In genomic region chr5:135024665-135025224, GRCm38 (mm10) we compare ENCODE assay signal across 7 mouse cellular contexts. TPM values are rescaled to one million over a fixed set of nuclear protein-coding genes. Genes with fewer than 3 reads are reported as not detected.
DNase-seq lines count a peak whose midpoint lies in the region; ATAC-seq and TF ChIP-seq lines count a peak whose summit lies in the region.

No protein-coding gene starts in this region.

- no peaks in the 10 kb centered on the region for H3K9me3 ChIP-seq in liver, postnatal 0 days (ENCODE audit: low read length)

- H3K27me3 ChIP-seq in liver, postnatal 0 days (ENCODE audit: insufficient read depth, low read length): peaks cover 12% of the 10 kb centered on the region

- no peak overlapping the region for H3K27ac ChIP-seq in liver, postnatal 0 days (ENCODE audit: low read depth)

- no peaks in the 10 kb centered on the region for H3K36me3 ChIP-seq in liver, postnatal 0 days (replicated peaks; ENCODE audit: insufficient read depth, low read length)

- H3K4me2 ChIP-seq in liver, postnatal 0 days (ENCODE audit: low read depth, low read length): 0 out of 2 replicates have a peak overlapping the region, but pooled peaks have one; percentile 79

- TF ChIP-seq EP300 in liver, postnatal 0 days (IDR thresholded peaks at IDR 0.05; ENCODE audit: low read depth): no peak

- no peak overlapping the region for H3K4me3 ChIP-seq in liver, postnatal 0 days (ENCODE audit: low read depth, low read length)

- intact Hi-C loops in left cerebral cortex, postnatal 25 days (cut with DNase I): loop anchor here (2.0 kb wide), 1 partner anchor 16 kb away; no protein-coding TSS in a partner anchor

- ATAC-seq in liver, postnatal 0 days: no peak

- TF ChIP-seq CTCF in liver, postnatal 0 days (IDR thresholded peaks at IDR 0.05; ENCODE audit: low read depth): no peak

- peaks cover 31% of the 10 kb centered on the region for H3K4me1 ChIP-seq in liver, postnatal 0 days (ENCODE audit: insufficient read depth)

- peak; percentile 45 for DNase-seq in 3T3-L1 (ENCODE audit: low read depth, low spot score)
- DNase-seq in CD4-positive, CD25-positive, alpha-beta regulatory T cell, adult 2 months (ENCODE audit: low read depth, low spot score): peak; percentile 83
- DNase-seq in heart, postnatal 4 days: peak; percentile 48
- no peak for DNase-seq in liver, postnatal 0 days
- no peak for DNase-seq in spleen, adult 18-20 months
- DNase-seq in left cerebral cortex, postnatal 25 days (ENCODE audit: low spot score in 2 of 2): no peak
- no peak for DNase-seq in Muller cell, postnatal 12 days (ENCODE audit: inconsistent ontology term)

- 24% methylated on average over 11 of the region's 11 CpGs for WGBS in liver, postnatal 0 days (ENCODE audit: insufficient replicate concordance)

- H3K9ac ChIP-seq in liver, postnatal 0 days (replicated peaks): no peak overlapping the region

RNA-seq across cellular contexts. Expression of gene Stx1a, which starts 1.5 kb away (rescaled TPM):
- total RNA-seq in heart, postnatal 4 days (2021): 1 to 10 TPM; 5.6 to 6.0 TPM
- 2.3 and 2.5 TPM in 2 replicates for polyA plus RNA-seq in liver, postnatal 0 days (2015; fragmentation: Nextera tagmentation; extraction: Ambion mirVana)
- total RNA-seq in left cerebral cortex, postnatal 25 days (2021): 100 to 1,000 TPM; 388 to 416 TPM

RNA-seq across cellular contexts. Expression of gene Abhd11, which starts 15.8 kb away (rescaled TPM):
- 10 to 100 TPM; 55.0 to 59.6 TPM for total RNA-seq in heart, postnatal 4 days (2021)
- 47.9 and 49.2 TPM in 2 replicates for polyA plus RNA-seq in liver, postnatal 0 days (2015; fragmentation: Nextera tagmentation; extraction: Ambion mirVana)
- total RNA-seq in left cerebral cortex, postnatal 25 days (2021): 10 to 100 TPM; 35.5 to 41.4 TPM

RNA-seq across cellular contexts. Expression of gene Cldn3, which starts 38.7 kb away (rescaled TPM):
- total RNA-seq in heart, postnatal 4 days (2021): under 1 TPM; 0.71 to 0.77 TPM
- polyA plus RNA-seq in liver, postnatal 0 days (2015; fragmentation: Nextera tagmentation; extraction: Ambion mirVana): 65.0 and 73.7 TPM in 2 replicates
- total RNA-seq in left cerebral cortex, postnatal 25 days (2021): under 1 TPM; 0.39 to 0.62 TPM

RNA-seq across cellular contexts. Expression of gene Dnajc30, which starts 39.3 kb away (rescaled TPM):
- 10 to 100 TPM; 24.8 to 26.6 TPM for total RNA-seq in heart, postnatal 4 days (2021)
- polyA plus RNA-seq in liver, postnatal 0 days (2015; fragmentation: Nextera tagmentation; extraction: Ambion mirVana): 28.7 and 33.3 TPM in 2 replicates
- total RNA-seq in left cerebral cortex, postnatal 25 days (2021): 10 to 100 TPM; 38.3 to 42.4 TPM

RNA-seq across cellular contexts. Expression of gene Bud23, which starts 40.0 kb away (rescaled TPM):
- total RNA-seq in heart, postnatal 4 days (2021): 10 to 100 TPM; 28.5 to 37.0 TPM
- polyA plus RNA-seq in liver, postnatal 0 days (2015; fragmentation: Nextera tagmentation; extraction: Ambion mirVana): 38.3 TPM in 2 replicates
- 10 to 100 TPM; 49.7 to 51.0 TPM for total RNA-seq in left cerebral cortex, postnatal 25 days (2021)

Comparison
In these comparisons a context has a peak if more than half of its experiments do, and no peak if none do; other contexts are left out.
1. DNase-seq: peak in 3T3-L1 (single experiment), CD4-positive, CD25-positive, alpha-beta regulatory T cell, adult 2 months (single experiment) and heart, postnatal 4 days (single experiment); none in liver, postnatal 0 days (single experiment), spleen, adult 18-20 months (0 of 2), left cerebral cortex, postnatal 25 days (0 of 2) and Muller cell, postnatal 12 days (single experiment).
2. RNA of gene Stx1a, which starts 1.5 kb away (total RNA-seq): 388 to 416 TPM in left cerebral cortex, postnatal 25 days; 5.6 to 6.0 TPM in heart, postnatal 4 days; every median in the first group is over 10 times any median in the second.